Mouse (Mus musculus) MEL (cell line): ENCODE data around the gene Ltbp2.

Source experiments
- CHD1 ChIP-seq: IDR thresholded peaks from 2 replicates; pipeline ENCODE4 v1.6.1; 2012; ENCODE audit warnings: low read depth, mild to moderate bottlenecking, inconsistent platforms, low read length, improper control_type of control experiment
- CTCF ChIP-seq, 3 experiments: IDR thresholded peaks in 2 of 3; conservative IDR thresholded peaks in 1 of 3; 2 replicates each; pipeline ENCODE4 v1.5.1; 2011 to 2012; ENCODE audit warnings: low read length in 3 of 3, low read depth in 2 of 3, mild to moderate bottlenecking in 2 of 3, improper control_type of control experiment in 1 of 3, inconsistent platforms in 1 of 3, mixed read lengths in 1 of 3, moderate library complexity in 1 of 3; ENCODE audit not compliant: control insufficient read depth in 1 of 3, insufficient read depth in 1 of 3, poor library complexity in 1 of 3, severe bottlenecking in 1 of 3
- ELF1 ChIP-seq: IDR thresholded peaks from 2 replicates; pipeline ENCODE4 v1.6.1; 2014; ENCODE audit warnings: low read depth, mild to moderate bottlenecking, inconsistent platforms, low read length, improper control_type of control experiment, moderate library complexity
- MAFK ChIP-seq: IDR thresholded peaks from 2 replicates; pipeline ENCODE4 v1.6.1; 2011; ENCODE audit warnings: low read depth, mild to moderate bottlenecking, low read length, improper control_type of control experiment, borderline replicate concordance
- RCOR1 ChIP-seq: IDR thresholded peaks from 2 replicates; pipeline ENCODE4 v1.6.1; 2012; ENCODE audit warnings: low read depth, mild to moderate bottlenecking, inconsistent platforms, low read length, improper control_type of control experiment
- SMC3 ChIP-seq: IDR thresholded peaks from 2 replicates; pipeline ENCODE4 v1.6.1; 2011; ENCODE audit warnings: low read depth, low read length, improper control_type of control experiment
- UBTF ChIP-seq: IDR thresholded peaks from 2 replicates; pipeline ENCODE4 v1.6.1; 2012; ENCODE audit warnings: low read depth, mild to moderate bottlenecking, inconsistent platforms, low read length, improper control_type of control experiment, moderate library complexity, borderline replicate concordance; ENCODE audit not compliant: insufficient read depth
- USF1 ChIP-seq: IDR thresholded peaks from 2 replicates; pipeline ENCODE4 v1.6.1; 2014; ENCODE audit warnings: low read depth, mild to moderate bottlenecking, inconsistent platforms, low read length, improper control_type of control experiment, moderate library complexity
- ZC3H11A ChIP-seq: IDR thresholded peaks from 2 replicates; pipeline ENCODE4 v1.6.1; 2012; ENCODE audit warnings: low read depth, mild to moderate bottlenecking, inconsistent platforms, low read length, improper control_type of control experiment
- ZMIZ1 ChIP-seq: IDR thresholded peaks from 2 replicates; pipeline ENCODE4 v1.6.1; 2012; ENCODE audit warnings: low read depth, mild to moderate bottlenecking, inconsistent platforms, low read length, improper control_type of control experiment, moderate library complexity

DNA sequence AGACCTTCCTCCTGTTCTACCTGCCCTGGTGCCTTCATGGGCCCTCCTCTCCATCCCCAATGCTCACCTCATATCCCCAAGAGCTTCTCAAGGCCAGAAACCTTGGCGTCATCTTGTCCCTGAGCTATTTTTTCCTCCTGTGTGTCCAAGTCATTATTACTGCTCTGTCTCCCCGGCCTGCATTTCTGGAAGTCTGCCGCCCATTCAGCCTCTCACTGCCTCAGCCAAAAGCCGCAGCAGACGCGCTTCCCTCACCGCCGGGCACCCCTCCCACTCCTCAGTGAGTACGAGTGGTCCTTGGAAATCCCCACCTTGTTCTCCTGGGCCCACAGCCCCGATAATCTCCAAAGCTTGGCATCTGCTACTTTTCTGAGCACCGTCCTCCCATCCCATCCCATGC lies 3.8 kb upstream of the Ltbp2 start:
- TF ChIP-seq UBTF (no peak), SMC3 (no peak), ZC3H11A (no peak), RCOR1 (no peak), MAFK (no peak), ELF1 (no peak), CHD1 (no peak), CTCF (IDR thresholded peaks at IDR 0.05 in 2 of 3, conservative IDR thresholded peaks at IDR 0.05 in 1 of 3; ENCODE audit: control insufficient read depth in 1 of 3, insufficient read depth in 1 of 3, low read depth in 2 of 3, low read length in 3 of 3, poor library complexity in 1 of 3, severe bottlenecking in 1 of 3) (no peak), USF1 (no peak), ZMIZ1 (no peak)
